Mouse (Mus musculus): ENCODE data around the gene Cx3cr1.
"Not testable (repeated sequence)": the region's sequence is repeated elsewhere in the genome, so short reads cannot be mapped to it uniquely, and the experiment has no call there.

Gene Cx3cr1

DNA sequence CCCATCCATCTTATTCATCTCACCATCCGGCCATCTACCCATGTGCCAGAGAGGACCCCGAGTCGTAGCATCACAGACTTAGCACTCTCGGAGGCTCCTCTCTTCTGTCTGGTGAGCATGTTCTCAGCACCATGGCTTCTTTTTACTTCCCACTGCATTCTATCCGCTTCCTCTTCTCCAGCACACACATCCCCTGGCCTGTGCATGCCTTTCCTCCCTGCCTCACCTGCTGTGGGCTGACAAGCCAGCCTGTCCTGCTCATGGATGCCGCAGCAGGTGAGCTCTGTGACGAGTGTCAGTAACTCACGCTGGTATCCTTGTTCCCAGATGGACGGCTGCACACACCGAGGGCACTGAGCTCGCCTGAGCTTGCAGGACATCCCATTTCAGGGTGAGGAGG, at the start of gene Cx3cr1:
Gene Cx3cr1, minus strand, starts transcription at position 101 of the 400 bp plus-strand sequence.
- no peak for DNase-seq

DNA sequence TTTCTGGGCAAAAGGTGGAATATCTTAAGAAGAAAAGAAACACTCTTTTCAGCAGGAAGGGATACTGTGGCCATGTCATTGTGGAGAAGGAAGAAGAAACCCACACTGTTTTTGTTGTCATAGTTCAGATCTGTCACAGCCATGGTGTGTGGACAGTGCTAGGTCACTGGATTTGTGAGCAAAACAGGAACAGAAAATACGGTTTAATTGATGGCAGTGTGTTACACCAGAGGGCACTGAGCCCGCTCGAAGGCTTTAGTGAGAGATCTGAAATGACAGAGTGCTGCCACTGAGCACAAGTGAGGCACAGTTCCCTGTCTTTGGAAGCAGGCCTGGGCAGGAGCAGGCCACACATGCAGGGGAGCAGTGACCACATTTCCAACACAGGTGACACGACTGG, 48.5 kb upstream of the Cx3cr1 start:
- no peak for DNase-seq

DNA sequence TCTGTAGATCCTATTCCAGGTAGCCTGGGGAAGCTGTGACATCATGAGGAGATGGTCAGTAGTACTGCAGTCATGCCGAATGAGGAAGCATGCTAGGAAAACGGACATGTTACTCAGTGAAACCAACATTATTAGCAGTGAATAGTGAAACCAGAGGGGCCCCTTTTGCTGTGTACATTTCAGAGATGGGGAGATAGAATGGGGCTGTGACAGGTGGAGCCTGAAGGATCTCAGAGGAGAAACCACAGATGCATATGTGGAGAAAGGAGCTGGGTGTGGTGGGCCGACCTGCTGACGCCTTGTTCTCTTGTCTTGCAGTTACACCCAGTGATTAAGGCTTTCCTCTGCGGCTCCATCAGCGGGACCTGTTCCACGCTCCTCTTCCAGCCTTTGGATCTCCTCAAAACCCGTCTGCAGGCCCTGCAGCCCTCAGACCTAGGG, 46.5 kb upstream of the Cx3cr1 start:
- DNase-seq: no peak

DNA sequence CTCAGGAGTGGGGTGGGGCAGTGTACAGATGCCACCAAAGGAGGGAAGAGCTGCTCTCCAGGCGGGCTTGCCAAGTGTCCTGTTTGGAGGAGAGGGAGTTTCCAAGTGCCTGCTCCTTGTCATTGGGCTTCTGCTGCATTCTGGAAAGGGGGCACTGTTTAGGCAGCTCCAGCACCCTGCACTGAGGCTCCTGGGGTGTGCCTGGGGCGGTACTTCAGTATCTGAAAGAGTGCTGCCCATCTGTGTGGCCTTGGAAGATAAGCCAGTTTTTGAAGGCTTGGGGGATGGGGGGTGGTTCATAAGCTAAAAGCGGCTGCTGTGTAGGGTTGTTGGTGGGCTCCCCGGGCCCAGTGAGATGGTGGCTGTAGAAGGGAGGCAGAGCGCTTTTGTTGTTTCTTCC, 45.9 kb upstream of the Cx3cr1 start:
- no peak for DNase-seq

DNA sequence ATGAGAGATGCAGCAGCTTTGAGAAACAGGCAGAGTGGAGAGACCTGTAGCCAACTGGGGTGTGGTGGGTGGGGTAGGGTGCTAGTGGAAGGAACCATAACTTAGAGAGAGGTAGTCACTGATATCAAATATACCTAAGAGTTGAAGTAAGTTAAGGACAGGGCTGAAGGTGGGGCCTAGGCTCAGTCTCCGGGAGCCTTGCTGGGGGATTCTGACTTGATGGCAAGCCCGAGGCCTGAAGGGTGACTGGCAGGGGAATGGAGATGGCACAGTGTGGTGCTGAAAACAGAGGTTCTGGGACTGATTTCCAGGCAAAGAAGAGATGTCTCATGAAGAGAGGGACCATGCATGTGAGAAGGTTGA, 45.1 kb upstream of the Cx3cr1 start:
- no peak for DNase-seq

DNA sequence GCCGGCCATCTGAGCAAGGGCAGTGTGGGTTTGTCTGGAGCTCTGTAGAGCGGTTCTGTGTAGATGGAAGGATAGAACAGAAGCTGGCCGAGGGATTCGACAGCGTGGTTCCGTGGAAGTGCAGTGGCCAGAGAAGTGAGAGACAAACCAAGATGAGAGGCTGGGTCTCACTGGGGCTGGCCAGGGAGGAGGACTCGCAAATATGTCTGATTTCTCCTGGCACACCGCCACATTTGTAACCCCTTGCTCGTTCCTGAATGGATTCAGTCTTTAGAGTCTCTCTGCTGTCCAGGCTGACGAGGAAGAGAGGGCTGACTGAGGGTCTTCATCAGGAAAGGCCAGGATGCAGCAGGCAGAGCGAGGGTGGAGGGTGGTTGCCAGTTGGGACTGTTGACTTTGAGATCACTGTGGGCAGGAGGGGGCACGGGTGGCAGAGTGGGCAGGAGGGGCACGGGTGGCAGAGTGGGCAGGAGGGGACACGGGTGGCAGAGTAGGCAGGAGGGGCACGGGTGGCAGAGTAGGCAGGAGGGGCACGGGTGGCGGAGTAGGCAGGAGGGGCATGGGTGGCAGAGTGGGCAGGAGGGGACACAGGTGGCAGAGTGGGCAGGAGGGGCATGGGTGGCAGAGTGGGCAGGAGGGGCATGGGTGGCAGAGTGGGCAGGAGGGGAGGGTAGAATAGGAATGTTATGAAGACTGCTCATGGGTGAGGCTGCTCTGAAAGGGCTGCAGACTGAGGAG, 44.5 kb upstream of the Cx3cr1 start:
- no peak for DNase-seq

DNA sequence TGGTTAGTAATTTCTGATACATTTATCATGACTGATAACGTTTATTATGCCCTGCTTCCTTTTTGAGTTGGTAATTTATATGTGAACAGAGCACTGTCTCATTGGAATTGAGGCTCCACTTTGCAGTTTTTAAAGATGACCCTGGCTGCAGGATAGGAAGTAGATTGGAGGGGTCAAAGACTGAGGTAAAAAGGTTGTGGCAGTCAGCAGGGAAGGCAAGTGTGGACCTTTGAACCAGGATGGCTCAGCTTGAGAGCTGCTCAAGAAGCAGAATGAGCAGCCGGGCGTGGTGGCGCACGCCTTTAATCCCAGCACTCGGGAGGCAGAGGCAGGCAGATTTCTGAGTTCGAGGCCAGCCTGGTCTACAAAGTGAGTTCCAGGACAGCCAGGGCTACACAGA, 43.8 kb upstream of the Cx3cr1 start:
- no peak for DNase-seq

DNA sequence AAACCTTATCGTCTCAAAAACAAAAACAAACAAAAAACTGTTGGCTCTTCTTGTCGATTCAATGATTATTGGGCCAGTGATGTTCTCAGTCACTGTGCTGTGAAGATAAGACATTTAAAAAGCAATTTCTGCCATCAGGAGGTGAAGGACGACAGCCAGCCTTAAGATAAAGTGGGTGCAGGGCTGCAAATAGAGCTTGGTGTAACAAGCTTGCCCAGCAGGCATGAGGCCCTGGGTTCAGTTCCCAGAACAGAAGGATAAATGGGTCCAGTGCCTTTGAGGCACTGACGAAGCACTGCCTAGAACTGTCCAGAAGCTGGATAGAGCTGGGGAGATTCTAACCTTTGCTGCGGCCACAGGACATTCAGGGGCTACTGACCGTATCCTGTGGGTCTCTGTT, 42.8 kb upstream of the Cx3cr1 start:
- no peak for DNase-seq

DNA sequence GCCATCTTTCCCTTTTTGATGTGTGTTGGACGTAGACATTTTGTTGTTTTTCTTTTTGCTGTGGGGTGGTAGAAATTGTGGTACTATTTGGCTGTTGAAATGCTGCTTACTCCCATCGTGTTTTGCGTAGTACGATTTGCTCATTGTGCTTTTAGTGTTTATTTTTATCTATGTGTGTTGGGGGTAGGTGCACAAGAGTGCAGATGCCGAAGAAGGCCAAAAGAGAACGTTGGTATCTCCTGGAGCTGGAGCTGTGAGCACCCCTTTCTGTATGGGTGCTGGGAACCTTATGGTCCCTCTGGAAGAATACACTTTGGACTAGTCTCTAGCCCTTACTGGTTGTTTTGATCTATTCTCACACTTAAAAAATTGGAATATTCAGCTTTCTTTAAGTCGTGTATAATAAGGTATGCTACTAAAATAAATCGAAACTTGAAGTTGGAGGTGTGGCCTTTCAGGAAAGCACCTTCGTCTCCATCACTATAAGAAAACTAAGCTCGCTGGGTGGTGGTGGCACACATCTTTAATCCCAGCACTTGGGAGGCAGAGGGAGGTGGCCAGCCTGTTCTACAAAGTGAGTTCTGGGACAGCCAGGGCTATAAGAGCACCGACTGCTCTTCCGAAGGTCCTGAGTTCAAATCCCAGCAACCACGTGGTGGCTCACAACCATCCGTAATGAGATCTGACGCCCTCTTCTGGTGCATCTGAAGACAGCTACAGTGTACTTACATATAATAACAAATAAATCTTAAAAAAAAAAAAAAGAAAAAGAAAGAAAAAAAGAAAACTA, 41.7 kb upstream of the Cx3cr1 start:
- no peak for DNase-seq

DNA sequence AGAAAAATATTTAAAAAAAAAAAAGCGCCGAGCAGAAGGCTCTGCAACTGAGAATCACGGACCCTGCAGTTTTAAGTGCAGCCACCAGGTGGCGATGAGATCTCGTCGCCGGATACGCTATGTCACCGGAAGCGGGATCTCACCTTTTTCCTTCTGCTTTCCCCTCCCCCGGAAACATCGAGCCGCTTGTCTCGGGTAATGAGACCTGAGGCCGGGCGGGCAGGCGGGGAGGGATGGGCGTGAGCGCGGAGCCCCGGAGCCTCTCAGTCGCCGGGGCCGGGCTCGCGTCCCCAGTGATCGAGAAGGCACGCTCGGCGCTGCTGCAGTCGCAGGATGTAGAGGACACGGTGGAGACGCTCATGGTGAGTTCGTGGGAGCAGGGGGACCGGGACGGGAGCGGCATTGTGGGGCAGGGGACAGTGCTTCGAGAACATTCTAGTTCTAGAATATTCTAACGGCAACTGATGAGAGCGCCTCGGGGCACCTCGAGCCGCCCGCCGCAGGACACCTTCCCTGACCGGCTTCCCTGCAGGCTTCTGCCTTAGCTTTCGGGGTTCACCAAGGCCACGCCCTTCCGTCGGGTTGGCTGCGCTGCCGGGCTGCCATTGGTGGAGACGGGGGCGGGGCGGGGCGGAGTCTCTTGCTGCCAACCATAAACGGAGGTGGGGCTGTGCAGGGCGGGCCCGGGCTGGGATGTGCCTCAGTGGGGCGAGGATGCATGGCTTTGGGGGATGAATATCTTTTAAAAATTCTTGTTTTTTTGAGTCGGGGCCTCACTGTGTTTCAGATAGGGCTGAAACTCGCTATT, 40.7 kb upstream of the Cx3cr1 start, which contains the start of gene Slc25a38:
Gene Slc25a38, plus strand, starts transcription at position 164 of the 808 bp plus-strand sequence.
- DNase-seq: peak; percentile 98

DNA sequence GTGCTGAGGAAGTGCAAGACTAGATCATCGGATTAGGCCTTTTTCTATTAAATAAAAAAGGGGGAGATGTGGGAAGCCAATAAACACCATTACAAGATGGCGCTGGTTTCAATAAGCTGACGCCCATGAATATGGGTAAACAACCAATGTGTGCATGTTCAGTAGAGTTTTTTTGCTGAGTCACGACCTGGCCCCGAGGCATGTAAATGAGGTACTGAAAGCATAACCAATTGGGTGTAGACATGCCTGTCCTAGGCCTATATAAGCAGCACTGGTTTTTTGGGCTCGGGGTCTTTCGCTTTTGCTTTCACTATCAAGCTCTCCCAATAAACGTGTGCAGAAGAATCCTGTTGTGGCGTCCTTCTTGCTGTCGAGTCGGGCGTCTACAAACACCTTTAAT, 39.3 kb upstream of the Cx3cr1 start:
- not testable (repeated sequence) for DNase-seq

DNA sequence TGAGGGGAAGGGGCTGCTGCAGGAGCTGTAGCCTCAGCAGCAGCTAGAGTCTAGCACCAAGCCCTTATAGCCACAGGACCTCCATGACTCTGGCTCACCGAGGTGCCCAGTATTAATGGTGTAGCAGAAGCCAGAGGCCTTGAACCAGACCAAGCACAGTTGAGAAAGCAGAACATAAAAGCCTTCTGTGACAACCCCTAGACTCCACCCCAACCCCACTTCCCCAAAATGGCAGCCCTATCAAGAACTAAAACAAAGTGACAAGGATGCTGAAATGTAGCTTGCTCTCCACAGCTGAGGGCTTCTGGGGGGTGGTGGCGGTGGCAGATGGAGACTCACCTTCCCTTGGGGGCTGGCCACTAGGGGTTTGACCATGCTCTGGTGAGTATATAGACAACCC, 31.5 kb upstream of the Cx3cr1 start:
- DNase-seq: no peak

DNA sequence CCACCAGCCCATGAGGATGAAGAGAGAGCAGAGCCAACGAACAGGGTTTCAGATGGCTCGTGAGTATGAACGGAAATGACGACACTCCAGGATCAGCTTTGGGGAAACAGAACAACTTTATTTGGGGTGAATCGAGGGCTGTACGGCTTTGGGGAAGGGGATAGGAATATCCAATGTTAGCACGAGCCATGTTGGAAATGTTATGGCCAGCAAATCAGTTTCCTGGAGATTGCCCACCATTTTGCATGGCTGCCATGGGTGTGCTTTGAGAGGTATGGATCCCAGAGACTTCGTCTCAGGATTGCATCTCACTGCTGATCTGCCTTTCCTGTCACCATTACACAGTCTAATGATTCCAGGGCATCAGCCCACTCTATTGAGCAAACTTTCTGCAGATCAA, 29.6 kb upstream of the Cx3cr1 start:
- no peak for DNase-seq

DNA sequence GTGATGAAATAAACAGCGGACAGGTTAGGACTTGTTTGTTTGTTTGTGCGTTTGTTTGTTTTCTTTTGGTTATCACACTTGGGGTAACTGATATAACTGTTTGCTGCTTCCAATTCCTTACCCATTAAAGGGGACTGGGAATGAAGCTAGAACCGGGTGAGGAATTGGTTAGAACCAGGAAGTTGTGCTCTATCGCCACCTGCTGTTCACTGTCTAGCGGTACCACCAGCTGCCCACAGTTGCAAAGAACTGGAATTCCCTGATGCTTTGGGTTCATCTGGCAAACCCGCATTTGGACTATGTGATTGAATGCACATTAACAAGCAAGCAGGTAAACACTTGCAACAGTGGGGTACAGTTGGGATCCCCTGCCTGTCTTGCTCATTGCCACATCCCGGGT, 29.0 kb upstream of the Cx3cr1 start:
- peak; percentile 83 for DNase-seq

DNA sequence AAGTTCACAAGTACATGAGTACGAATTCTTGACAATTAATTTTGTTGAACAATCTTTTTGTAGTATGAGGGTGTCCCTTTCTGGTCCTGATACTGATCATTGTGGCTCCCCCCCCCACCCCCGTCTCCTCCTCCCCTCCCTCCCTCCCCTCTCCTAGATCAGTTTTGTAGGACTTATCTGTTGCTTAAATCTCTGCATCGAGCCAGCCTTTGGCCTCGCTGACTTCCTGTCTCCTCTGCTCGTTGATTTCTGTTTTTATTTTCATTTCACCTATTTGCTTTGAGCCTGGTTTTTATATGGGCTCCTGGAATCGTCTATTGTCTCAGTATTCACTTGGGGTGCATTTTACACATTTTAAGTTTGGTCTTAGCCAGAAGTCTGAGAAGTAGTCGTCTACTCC, 26.2 kb upstream of the Cx3cr1 start:
- DNase-seq: no peak

DNA sequence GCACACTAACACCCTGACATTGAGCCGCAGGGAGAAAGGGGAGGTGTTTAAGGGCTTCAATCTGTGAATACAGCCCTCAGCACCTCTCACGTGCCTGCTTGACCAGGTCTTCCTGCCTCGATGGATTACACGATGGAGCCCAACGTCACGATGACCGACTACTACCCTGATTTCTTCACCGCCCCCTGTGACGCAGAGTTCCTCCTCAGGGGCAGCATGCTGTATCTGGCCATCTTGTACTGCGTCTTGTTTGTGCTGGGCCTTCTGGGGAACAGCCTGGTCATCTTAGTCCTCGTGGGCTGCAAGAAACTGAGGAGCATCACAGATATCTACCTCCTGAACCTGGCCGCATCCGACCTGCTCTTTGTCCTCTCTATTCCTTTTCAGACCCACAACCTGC, 24.0 kb upstream of the Cx3cr1 start:
- DNase-seq: no peak

DNA sequence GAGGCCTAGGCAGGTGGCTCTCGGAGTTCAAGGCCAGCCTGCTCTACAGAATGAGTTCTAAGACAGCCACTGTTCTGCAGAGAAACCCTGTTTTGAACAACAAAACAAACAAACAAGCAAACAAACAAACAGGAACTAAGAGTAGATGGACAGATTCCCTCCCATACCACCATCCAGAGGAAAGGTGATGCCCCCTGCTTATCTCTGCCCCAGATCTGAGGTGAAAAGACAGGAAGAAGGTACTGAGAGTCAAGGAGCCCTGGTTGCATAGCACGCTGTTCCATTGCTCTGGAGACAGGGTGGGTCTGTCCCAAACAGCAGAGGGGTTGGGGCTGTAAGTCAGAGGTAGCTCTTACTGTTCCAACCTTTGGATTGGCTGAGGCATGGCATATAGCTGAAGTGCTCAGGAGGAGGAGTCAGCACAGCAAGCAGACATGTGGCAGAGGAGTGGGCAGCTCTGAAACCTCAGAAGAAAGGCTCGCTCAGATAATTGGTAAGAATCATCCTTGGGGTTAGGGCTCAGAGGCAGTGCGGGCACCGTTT, 22.1 kb upstream of the Cx3cr1 start, which contains the start of gene Ccr8:
Gene Ccr8, plus strand, starts transcription at position 419 of the 543 bp plus-strand sequence.
- DNase-seq: no peak

DNA sequence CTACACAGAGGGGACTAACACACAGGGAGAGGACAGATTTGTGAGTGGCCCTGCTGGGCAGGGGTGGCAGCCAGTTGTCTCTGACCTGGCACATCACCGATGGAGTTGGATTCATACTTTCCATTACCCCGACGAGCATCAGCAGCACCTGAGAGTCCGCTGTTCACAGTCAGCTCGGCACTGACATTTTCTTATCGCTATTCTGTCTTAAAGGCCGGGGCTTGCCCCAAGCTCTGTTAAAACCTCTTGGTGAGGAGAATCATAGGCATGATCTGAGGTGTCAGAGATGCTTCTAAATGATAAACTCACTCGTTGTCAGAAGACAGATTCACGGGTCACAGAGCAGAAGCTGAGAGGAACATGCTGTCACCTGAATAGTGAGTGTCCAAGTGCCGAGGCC, 21.4 kb upstream of the Cx3cr1 start:
- DNase-seq: no peak

DNA sequence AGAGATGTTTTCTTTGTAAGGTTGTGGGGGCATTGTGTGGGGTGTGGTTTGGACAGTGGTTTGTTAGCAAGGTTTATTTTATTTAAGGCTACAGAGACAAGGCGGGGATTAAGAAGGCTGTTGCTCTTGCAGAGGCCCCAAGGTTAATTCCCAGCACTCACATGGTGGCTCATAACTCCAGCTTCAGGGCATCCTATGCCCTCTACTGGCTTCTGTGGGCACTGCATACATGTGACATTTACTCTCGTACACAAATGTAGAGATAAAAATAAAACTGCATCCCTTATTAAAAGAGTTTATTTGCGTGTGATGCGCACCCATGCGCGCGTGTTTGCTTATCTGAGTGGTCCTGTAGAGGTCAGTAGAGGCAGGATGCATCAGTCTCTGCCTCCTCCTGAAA, 19.4 kb upstream of the Cx3cr1 start:
- DNase-seq: no peak

DNA sequence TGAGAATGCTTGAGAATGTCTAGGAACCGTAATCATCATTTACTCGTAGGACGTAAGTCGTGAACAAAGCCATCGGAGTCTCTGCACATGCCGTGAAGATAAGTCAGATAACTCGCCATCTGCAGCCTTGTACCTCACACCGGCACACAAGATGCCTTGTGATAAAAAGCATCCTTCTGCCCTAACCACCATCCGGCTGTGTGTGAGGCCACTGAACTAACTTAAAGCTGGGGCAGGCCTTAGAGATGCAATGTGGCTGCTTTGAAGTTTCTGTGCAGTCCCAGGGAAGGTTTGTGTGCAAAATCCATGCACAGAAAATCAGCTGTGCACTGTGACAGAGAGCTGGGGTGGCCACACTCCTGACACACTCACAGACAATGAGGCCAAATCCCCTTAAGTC, 14.7 kb upstream of the Cx3cr1 start:
- DNase-seq: no peak

DNA sequence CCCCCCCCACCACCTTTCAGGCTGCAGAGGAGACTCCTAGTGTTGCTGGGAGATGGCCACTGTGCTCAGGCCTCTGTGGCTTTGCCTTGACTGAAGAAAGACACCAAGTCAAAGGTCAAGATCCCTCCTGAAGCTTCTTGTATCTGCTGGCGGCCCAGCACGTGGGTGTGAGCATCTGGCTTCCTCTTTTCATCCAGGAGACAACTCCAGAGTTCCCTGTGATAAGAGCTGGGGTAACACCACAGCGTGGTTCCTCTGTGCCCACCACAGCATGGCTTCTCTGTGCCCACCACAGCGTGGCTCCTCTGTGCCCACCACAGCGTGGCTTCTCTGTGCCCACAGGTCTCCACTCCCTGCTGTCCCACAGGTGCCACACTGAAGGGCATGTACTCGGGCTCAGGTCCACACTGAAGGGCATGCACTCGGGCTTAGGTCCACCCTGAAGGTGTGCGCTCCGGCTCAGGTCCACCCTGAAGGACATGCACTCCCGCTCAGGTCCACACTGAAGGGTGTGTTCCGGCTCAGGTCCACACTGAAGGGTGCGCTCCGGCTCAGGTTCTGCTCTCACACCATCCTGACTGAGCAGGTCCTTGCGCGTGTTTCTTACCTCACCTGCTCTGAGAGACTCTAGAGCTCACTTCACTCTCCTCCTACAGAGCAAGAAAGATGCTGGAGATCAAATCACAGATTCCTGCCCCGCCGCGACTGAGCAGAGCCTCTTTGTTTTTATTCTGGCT, 13.6 kb upstream of the Cx3cr1 start:
- no peak for DNase-seq

DNA sequence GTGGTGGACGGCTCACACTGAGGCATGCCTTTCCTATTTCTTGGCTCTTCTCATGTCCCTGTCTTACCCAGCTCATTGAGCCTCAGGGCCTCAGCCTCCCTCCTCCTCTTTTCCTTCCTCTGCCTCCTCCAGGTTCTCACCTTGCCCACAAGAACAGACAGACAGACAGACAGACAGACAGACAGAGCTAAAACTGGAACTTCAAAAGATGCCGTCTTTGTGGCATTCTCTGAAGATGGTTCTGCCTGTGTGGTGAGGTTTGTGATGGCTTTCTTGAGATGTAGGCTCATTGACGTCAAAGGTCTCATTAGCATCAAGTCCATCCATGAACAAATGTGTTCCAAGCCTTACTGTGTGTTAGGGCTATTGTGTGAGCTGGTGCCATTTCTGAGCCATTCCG, 13.0 kb upstream of the Cx3cr1 start:
- DNase-seq: no peak

All from kidney, postnatal 10 days (tissue).